Mouse (Mus musculus) heart, embryonic 14.5 days (tissue): ENCODE data around the gene Arid4b. TPM values are rescaled to one million over a fixed set of nuclear protein-coding genes. Genes with fewer than 3 reads are reported as not detected.
"Not testable (repeated sequence)": the region's sequence is repeated elsewhere in the genome, so short reads cannot be mapped to it uniquely, and the experiment has no call there.

Experiments
- ATAC-seq: fragments of 200-750 bp; cut with Nextera tagmentation; 2 replicates; pipeline ENCODE4 v1.8.0; 2017; ENCODE audit warnings: low read depth, moderate TSS enrichment; ENCODE audit not compliant: insufficient number of reproducible peaks, insufficient read depth, low FRiP score
- H3K27ac ChIP-seq, 2 experiments: fragments of 200-500 bp in 1 of 2; fragments of 300-500 bp in 1 of 2; sonication (generic) in 1 of 2; replicated peaks in 1 of 2; 2 replicates each; pipeline ENCODE4 v1.5.1; 2012 to 2014; ENCODE audit warnings: low read depth in 2 of 2, low read length in 2 of 2, control low read depth in 1 of 2, mild to moderate bottlenecking in 1 of 2, mixed read lengths in 1 of 2; ENCODE audit not compliant: control insufficient read depth in 1 of 2, insufficient read depth in 1 of 2
- H3K27me3 ChIP-seq: fragments of 300-500 bp; sonication (generic); 2 replicates; pipeline ENCODE4 v1.6.1; 2014; ENCODE audit warnings: mild to moderate bottlenecking, low read length, control low read depth; ENCODE audit not compliant: control insufficient read depth, insufficient read depth
- H3K36me3 ChIP-seq: fragments of 300-500 bp; sonication (generic); 2 replicates; pipeline ENCODE4 v1.6.1; 2014; ENCODE audit warnings: mild to moderate bottlenecking, control low read depth, low read length, mixed read lengths; ENCODE audit not compliant: control insufficient read depth, insufficient read depth
- H3K4me1 ChIP-seq, 2 experiments: fragments of 200-500 bp in 1 of 2; fragments of 300-500 bp in 1 of 2; sonication (generic) in 1 of 2; 2 replicates each; pipeline ENCODE4 v1.6.1; 2012 to 2014; ENCODE audit warnings: low read length in 2 of 2, control low read depth in 1 of 2, mixed read lengths in 1 of 2; ENCODE audit not compliant: control insufficient read depth in 2 of 2, insufficient read depth in 2 of 2
- H3K4me2 ChIP-seq: fragments of 300-500 bp; sonication (generic); 2 replicates; pipeline ENCODE4 v1.6.1; 2014; ENCODE audit warnings: mild to moderate bottlenecking, low read length
- H3K4me3 ChIP-seq, 2 experiments: fragments of 200-500 bp in 1 of 2; fragments of 300-500 bp in 1 of 2; sonication (generic) in 1 of 2; 2 replicates each; pipeline ENCODE4 v1.5.1; 2012 to 2014; ENCODE audit warnings: low read length in 2 of 2, mild to moderate bottlenecking in 2 of 2, control low read depth in 1 of 2, low read depth in 1 of 2, moderate library complexity in 1 of 2; ENCODE audit not compliant: control insufficient read depth in 1 of 2, insufficient read depth in 1 of 2
- H3K9ac ChIP-seq: fragments of 300-500 bp; sonication (generic); 2 replicates; pipeline ENCODE4 v1.6.1; 2014; ENCODE audit warnings: mild to moderate bottlenecking, low read length
- H3K9me3 ChIP-seq: fragments of 300-500 bp; sonication (generic); 2 replicates; pipeline ENCODE4 v1.6.1; 2016; ENCODE audit warnings: low read length, control low read depth; ENCODE audit not compliant: control insufficient read depth
- WGBS: fragments of 180-500 bp; shearing (Covaris S2); extraction: QIAGEN DNeasy Blood & Tissue Kit; methylation state at CpG from one replicate; pipeline ENCODE4 v1.1.7; 2014; 5-methylcytosine and 5-hydroxymethylcytosine counted together
- polyA plus RNA-seq: library from polyadenylated mRNA; unstranded; fragments of >200 nt; fragmentation: Nextera tagmentation; extraction: Ambion mirVana; gene quantifications from 2 replicates; pipeline ENCODE4 v1.2.1, GENCODE M21; 2014

Gene Arid4b
- polyA plus RNA-seq, result 43.1 and 44.5 TPM in 2 replicates

DNA sequence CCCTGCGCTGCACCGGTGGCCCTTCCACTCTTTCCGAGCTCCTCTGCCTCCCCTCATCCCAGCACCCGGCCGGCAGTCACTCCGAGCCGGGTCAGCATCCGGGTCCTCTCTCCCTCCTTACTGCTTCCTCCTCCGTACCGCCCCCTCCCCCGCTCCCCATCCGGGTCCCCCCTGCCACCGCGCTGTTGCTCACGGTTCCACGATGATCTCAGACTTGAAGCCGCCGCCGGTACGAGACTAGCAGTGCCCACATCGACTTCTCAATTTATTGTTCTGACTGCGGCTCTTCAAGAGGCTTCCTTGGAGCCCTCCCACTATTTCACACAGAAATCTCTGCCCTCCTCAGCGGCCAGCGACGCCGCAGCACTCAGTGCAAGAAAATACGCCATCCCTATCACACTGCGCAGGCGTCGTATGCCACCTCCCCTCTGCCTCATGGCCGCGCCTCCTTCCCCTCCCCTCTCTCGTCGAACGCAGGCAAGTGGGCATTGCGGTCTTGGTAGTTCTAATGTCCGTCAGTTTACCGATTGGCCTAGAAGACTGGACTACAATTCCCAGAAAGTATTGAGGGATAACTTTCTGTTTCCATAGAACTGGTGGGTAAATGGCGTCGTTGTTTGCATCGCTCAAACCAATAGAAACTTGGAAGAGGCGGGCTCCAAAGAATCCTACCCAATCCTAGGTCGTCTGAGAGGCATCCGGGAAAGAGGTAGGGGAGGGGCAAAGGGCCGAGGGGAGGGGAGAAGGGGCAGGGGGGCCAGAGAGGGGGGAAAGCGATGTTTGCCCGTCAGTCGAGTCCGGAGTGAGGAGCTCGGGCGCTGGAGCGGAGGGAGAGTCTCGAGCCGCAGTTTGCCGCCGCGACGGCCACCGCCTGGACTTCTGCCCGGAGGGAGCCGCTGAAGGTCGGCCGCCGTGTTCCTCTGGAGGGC, at the start of gene Arid4b, which contains the start of gene Ggps1:
Gene Arid4b (plus strand): TSS at position 220 of the 929 bp plus-strand sequence.
Gene Ggps1 (minus strand): TSS at position 476 of the 929 bp plus-strand sequence.
- peaks cover 18% of the 10 kb centered on the region for H3K36me3 ChIP-seq
- peaks cover 2 to 21% of the 10 kb centered on the region in 2 experiments for H3K4me1 ChIP-seq
- peak within 1 kb of the TSS; percentile 82 for H3K4me2 ChIP-seq
- H3K9me3 ChIP-seq, result no peaks in the 10 kb centered on the region
- H3K27ac ChIP-seq, result peak within 1 kb of the TSS; percentile 96 to 97
- peak within 1 kb of the TSS; percentile 92 to 97 for H3K4me3 ChIP-seq
- peak within 1 kb of the TSS; percentile 97 for H3K9ac ChIP-seq
- H3K27me3 ChIP-seq, result no peaks in the 10 kb centered on the region
- peak; percentile 97 for ATAC-seq
- under 1% methylated on average over 62 of the region's 64 CpGs for WGBS

DNA sequence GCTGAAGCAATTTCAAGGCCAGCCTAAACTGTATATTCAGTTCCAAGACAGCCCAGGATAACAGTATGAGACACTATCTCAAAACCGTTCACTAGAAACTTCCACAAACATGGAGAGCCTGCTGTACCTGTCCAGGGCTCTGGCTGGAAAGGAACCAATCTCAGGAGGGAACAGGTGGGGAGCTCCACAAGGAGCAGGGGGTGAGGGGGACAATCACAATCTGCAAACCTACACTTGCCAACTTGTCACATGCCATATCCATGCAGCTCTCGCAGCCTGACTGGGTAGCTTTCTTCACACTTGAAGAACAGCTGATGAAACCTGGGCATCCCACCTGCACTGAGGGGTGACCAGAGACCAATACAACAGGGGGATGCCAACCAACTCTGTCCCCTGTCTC, 49.0 kb upstream of the Arid4b start:
- WGBS, result 92% methylated on average over 2 of the region's 2 CpGs
- H3K4me1 ChIP-seq, result no peaks in the 10 kb centered on the region
- no peaks in the 10 kb centered on the region for H3K9me3 ChIP-seq
- no peak overlapping the region for H3K9ac ChIP-seq
- no peaks in the 10 kb centered on the region for H3K27me3 ChIP-seq
- no peak for ATAC-seq
- H3K27ac ChIP-seq, result no peak overlapping the region
- peaks cover 68% of the 10 kb centered on the region for H3K36me3 ChIP-seq
- no peak overlapping the region for H3K4me3 ChIP-seq
- no peak overlapping the region for H3K4me2 ChIP-seq

DNA sequence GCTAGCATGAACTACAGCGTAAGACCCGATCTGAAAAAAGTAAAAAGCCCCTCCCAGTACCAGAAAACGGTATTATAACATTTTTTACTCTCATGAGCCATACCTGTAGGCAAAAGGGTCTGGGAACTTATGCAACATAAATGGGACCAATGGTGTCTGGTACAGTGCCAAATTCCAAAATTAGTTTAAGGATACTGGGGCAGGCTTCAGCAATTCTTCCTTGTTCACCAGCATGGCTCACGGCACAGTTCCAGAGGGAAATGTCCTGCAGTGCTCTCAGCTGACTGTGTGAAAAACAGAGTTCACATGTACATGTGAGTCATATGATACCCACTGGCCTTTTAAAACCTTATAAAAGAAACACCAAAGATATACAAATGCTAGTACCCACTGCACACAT, 48.5 kb upstream of the Arid4b start:
- ATAC-seq, result no peak
- Histone ChIP-seq H3K36me3 (peaks cover 66% of the 10 kb centered on the region), H3K27ac (no peak overlapping the region), H3K4me1 (no peaks in the 10 kb centered on the region), H3K9me3 (no peaks in the 10 kb centered on the region), H3K4me3 (no peak overlapping the region), H3K4me2 (no peak overlapping the region), H3K27me3 (no peaks in the 10 kb centered on the region), H3K9ac (no peak overlapping the region)
- WGBS, result 91% methylated on average over 4 of the region's 4 CpGs

DNA sequence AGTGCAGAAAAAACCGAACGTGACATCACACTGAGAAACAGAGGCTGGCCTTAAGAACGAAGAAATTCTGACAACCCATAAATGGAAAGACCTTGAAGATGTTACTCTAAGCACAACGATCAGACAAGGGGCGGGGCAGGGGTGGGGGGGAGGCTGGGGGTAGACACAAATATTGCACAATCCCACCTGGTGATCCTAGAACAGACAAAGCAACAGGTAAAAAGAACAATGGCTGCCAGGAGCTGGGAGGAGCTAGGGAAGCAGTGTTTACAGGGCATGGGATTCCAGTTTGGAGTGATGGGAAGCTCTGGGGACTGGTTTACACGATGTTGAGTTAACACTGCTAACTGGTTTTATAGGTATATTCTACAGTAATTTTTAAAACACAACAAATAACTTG, 47.4 kb upstream of the Arid4b start:
- H3K9ac ChIP-seq, result no peak overlapping the region
- H3K36me3 ChIP-seq, result peaks cover 61% of the 10 kb centered on the region
- WGBS, result 87% methylated on average over 6 of the region's 6 CpGs
- H3K27ac ChIP-seq, result no peak overlapping the region
- H3K4me2 ChIP-seq, result no peak overlapping the region
- no peak overlapping the region for H3K4me3 ChIP-seq
- no peaks in the 10 kb centered on the region for H3K4me1 ChIP-seq
- no peaks in the 10 kb centered on the region for H3K27me3 ChIP-seq
- no peak for ATAC-seq
- no peaks in the 10 kb centered on the region for H3K9me3 ChIP-seq

DNA sequence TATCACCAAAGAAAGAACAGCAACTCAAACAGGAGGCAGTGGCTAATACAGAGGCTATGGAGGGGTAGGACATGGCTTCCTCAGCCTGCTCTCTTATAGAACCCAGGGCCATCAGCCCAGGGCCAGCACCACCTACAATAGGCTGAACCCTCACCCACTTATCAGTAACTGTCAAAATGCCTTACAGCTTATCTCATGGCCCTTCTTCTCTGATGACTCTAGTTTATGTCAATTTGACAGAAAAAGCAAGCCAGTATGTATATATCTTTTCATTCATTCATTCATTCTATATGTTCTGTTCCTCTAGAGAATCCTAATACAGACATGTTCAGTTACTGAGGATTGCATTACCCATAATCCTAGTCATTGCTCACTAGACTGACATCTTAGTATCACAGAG, 44.7 kb upstream of the Arid4b start:
- H3K9me3 ChIP-seq, result no peaks in the 10 kb centered on the region
- H3K9ac ChIP-seq, result no peak overlapping the region

DNA sequence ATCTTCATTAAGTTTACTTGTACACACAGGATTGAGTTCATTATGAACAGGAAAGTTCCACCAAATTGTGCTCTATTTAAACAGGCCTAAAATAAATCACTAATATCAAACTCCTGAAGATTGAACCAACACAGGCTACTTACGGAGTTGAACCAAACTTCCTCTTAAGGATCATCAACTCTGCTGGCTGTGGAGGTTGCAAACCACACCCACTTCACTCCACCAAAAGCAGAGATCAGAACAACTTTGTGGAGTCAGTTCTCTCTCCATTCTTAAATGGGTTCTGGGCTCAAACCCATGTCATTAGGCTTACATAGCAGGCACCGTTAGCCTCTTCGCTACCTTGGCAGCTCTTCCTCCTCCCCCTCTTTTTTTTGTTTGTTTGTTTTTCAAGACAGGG, 44.2 kb upstream of the Arid4b start:
- peaks cover 35% of the 10 kb centered on the region for H3K36me3 ChIP-seq
- H3K27me3 ChIP-seq, result no peaks in the 10 kb centered on the region
- no peak for ATAC-seq
- no peaks in the 10 kb centered on the region for H3K9me3 ChIP-seq
- no peaks in the 10 kb centered on the region for H3K4me1 ChIP-seq
- H3K4me3 ChIP-seq, result no peak overlapping the region
- H3K9ac ChIP-seq, result no peak overlapping the region
- WGBS, result 94% methylated on average over 3 of the region's 3 CpGs
- no peak overlapping the region for H3K27ac ChIP-seq
- no peak overlapping the region for H3K4me2 ChIP-seq

More for the DNA sequence above, 44.7 kb upstream of the Arid4b start:
- Histone ChIP-seq H3K27ac (no peak overlapping the region), H3K36me3 (peaks cover 40% of the 10 kb centered on the region), H3K4me2 (no peak overlapping the region), H3K4me1 (no peaks in the 10 kb centered on the region), H3K4me3 (no peak overlapping the region), H3K27me3 (no peaks in the 10 kb centered on the region)
- no peak for ATAC-seq

DNA sequence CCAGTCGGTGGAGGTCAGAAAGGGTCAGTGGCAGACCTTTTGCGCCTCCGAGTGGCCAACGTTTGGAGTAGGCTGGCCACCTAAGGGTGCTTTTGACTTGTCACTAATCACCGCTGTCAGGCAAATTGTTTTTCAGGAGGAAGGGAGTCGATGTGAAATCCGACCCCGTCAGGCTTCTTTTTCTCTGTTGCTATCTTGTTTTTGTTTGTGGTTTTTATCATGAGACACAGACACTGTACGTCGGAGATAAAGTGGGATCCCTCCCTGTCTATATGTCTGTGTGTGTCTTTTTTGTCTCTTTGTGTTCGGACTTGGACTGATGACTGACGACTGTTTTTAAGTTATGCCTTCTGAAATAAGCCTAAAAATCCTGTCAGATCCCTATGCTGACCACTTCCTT, 41.6 kb upstream of the Arid4b start:
- H3K4me3 ChIP-seq, H3K4me2 ChIP-seq, H3K9ac ChIP-seq, H3K4me1 ChIP-seq, ATAC-seq, H3K27ac ChIP-seq, H3K27me3 ChIP-seq, H3K9me3 ChIP-seq: not testable (repeated sequence)
- H3K36me3 ChIP-seq, result peaks cover 32% of the 10 kb centered on the region
- 46% methylated on average over 8 of the region's 12 CpGs for WGBS
